Mouse (Mus musculus) liver, embryonic 16.5 days (tissue): Measurements from ENCODE around the gene Slc43a2. TPM values are rescaled to one million over a fixed set of nuclear protein-coding genes. Genes with fewer than 3 reads are reported as not detected.
A peak's percentile ranks its signal among the peaks of the same experiment; 100 is the strongest.

Experiments used
- ATAC-seq: fragments of 200-750 bp; cut with Nextera tagmentation; 2 replicates; pipeline ENCODE4 v1.8.0; 2017; ENCODE audit warnings: low read depth, mild to moderate bottlenecking, moderate number of reproducible peaks, moderate library complexity
- H3K27ac ChIP-seq: fragments of 300-500 bp; sonication (generic); 2 replicates; pipeline ENCODE4 v1.5.1; 2014; ENCODE audit warnings: mild to moderate bottlenecking, low read length
- H3K27me3 ChIP-seq: fragments of 300-500 bp; sonication (generic); 2 replicates; pipeline ENCODE4 v1.6.1; 2014; ENCODE audit warnings: low read depth, low read length, mixed read lengths; ENCODE audit not compliant: control insufficient read depth, insufficient read depth
- H3K36me3 ChIP-seq: fragments of 300-500 bp; sonication (generic); 2 replicates; pipeline ENCODE4 v1.6.1; 2014; ENCODE audit warnings: mild to moderate bottlenecking; ENCODE audit not compliant: control insufficient read depth, insufficient read depth
- H3K4me1 ChIP-seq: fragments of 300-500 bp; sonication (generic); 2 replicates; pipeline ENCODE4 v1.6.1; 2014; ENCODE audit warnings: low read depth, low read length, mixed read lengths; ENCODE audit not compliant: control insufficient read depth
- H3K4me2 ChIP-seq: fragments of 300-500 bp; sonication (generic); 2 replicates; pipeline ENCODE4 v1.6.1; 2014; ENCODE audit warnings: low read depth, low read length, mixed read lengths
- H3K4me3 ChIP-seq: fragments of 300-500 bp; sonication (generic); 2 replicates; pipeline ENCODE4 v1.5.1; 2014; ENCODE audit warnings: low read depth, mild to moderate bottlenecking, low read length
- H3K9ac ChIP-seq: fragments of 300-500 bp; sonication (generic); 2 replicates; pipeline ENCODE4 v1.6.1; 2014; ENCODE audit warnings: low read depth, low read length
- H3K9me3 ChIP-seq: fragments of 300-500 bp; sonication (generic); replicated peaks from 2 replicates; pipeline ENCODE4 v1.6.1; 2016; ENCODE audit warnings: low read length; ENCODE audit not compliant: control insufficient read depth
- WGBS: fragments of 180-500 bp; shearing (Covaris S2); extraction: QIAGEN DNeasy Blood & Tissue Kit; methylation state at CpG from one replicate; pipeline ENCODE4 v1.1.7; 2014; ENCODE audit not compliant: insufficient replicate concordance; 5-methylcytosine and 5-hydroxymethylcytosine counted together
- polyA plus RNA-seq: library from polyadenylated mRNA; unstranded; fragments of >200 nt; fragmentation: Nextera tagmentation; extraction: Ambion mirVana; gene quantifications from 2 replicates; pipeline ENCODE4 v1.2.1, GENCODE M21; 2015

Gene Slc43a2
- polyA plus RNA-seq, result 4.4 and 4.5 TPM in 2 replicates

- Histone ChIP-seq H3K4me1 (peaks cover 26% of the 10 kb centered on the region), H3K9me3 (no peaks in the 10 kb centered on the region), H3K4me2 (peak within 1 kb of the TSS; percentile 100), H3K4me3 (peak within 1 kb of the TSS; percentile 79), H3K27ac (peak within 1 kb of the TSS; percentile 88), H3K27me3 (peaks cover 11% of the 10 kb centered on the region), H3K36me3 (no peaks in the 10 kb centered on the region), H3K9ac (peak within 1 kb of the TSS; percentile 86)
- WGBS, result under 1% methylated on average over 62 of the region's 62 CpGs
- peak; percentile 84 for ATAC-seq
Measured at GRCm38 (mm10) chr11:75531469-75532242, at the start of gene Slc43a2. Slc43a2 (plus strand) TSS chr11:75531694.

- no peaks in the 10 kb centered on the region for H3K9me3 ChIP-seq
- 18% methylated on average over 3 of the region's 3 CpGs for WGBS
- H3K27ac ChIP-seq, result no peak overlapping the region
- no peak for ATAC-seq
- no peak overlapping the region for H3K4me2 ChIP-seq
- peaks cover 16% of the 10 kb centered on the region for H3K36me3 ChIP-seq
- no peak overlapping the region for H3K9ac ChIP-seq
- no peak overlapping the region for H3K4me3 ChIP-seq
- H3K4me1 ChIP-seq, result peaks cover 12% of the 10 kb centered on the region
- H3K27me3 ChIP-seq, result no peaks in the 10 kb centered on the region; the same call in none of the 2 replicates
Measured at GRCm38 (mm10) chr11:75486192-75486591, 45.3 kb upstream of the Slc43a2 start.

GRCm38 (mm10) chr11:75486601-75487285, 44.8 kb upstream of the Slc43a2 start, which contains the start of gene Prpf8:
Prpf8 (plus strand) TSS chr11:75486816.
- Histone ChIP-seq H3K4me1 (peaks cover 12% of the 10 kb centered on the region), H3K9me3 (no peaks in the 10 kb centered on the region), H3K9ac (peak within 1 kb of the TSS; percentile 93), H3K27me3 (no peaks in the 10 kb centered on the region; the same call in none of the 2 replicates), H3K27ac (peak within 1 kb of the TSS; percentile 68), H3K36me3 (peaks cover 22% of the 10 kb centered on the region), H3K4me3 (peak within 1 kb of the TSS; percentile 91), H3K4me2 (peak within 1 kb of the TSS; percentile 91)
- peak; percentile 100 for ATAC-seq
- whole genome bisulfite sequencing, result under 1% methylated on average over 52 of the region's 52 CpGs

- Histone ChIP-seq H3K4me3 (peak overlapping the region; percentile 91), H3K27ac (no peak overlapping the region), H3K9me3 (no peaks in the 10 kb centered on the region), H3K36me3 (peaks cover 29% of the 10 kb centered on the region), H3K27me3 (no peaks in the 10 kb centered on the region; the same call in none of the 2 replicates), H3K4me1 (peaks cover 12% of the 10 kb centered on the region), H3K4me2 (peak overlapping the region; percentile 91), H3K9ac (peak overlapping the region; percentile 93)
- ATAC-seq, result no peak
- 21% methylated on average over 6 of the region's 6 CpGs for WGBS
Measured at GRCm38 (mm10) chr11:75487496-75487895, 44.0 kb upstream of the Slc43a2 start.

GRCm38 (mm10) chr11:75494296-75495049, 37.0 kb upstream of the Slc43a2 start:
- Histone ChIP-seq H3K27ac (peak overlapping the region; percentile 64), H3K27me3 (no peaks in the 10 kb centered on the region), H3K4me3 (no peak overlapping the region), H3K9me3 (no peaks in the 10 kb centered on the region), H3K9ac (no peak overlapping the region), H3K4me2 (no peak overlapping the region), H3K36me3 (peaks cover 90% of the 10 kb centered on the region), H3K4me1 (no peaks in the 10 kb centered on the region; the same call in 1 of the 2 replicates)
- WGBS, result 83% methylated on average over 10 of the region's 10 CpGs
- ATAC-seq, result peak; percentile 68

GRCm38 (mm10) chr11:75498126-75498525, 33.4 kb upstream of the Slc43a2 start:
- peaks cover 90% of the 10 kb centered on the region for H3K36me3 ChIP-seq
- H3K4me2 ChIP-seq, result no peak overlapping the region
- no peak overlapping the region for H3K4me3 ChIP-seq
- no peak overlapping the region for H3K27ac ChIP-seq
- H3K27me3 ChIP-seq, result no peaks in the 10 kb centered on the region
- H3K9me3 ChIP-seq, result no peaks in the 10 kb centered on the region
- no peaks in the 10 kb centered on the region; the same call in 1 of the 2 replicates for H3K4me1 ChIP-seq
- ATAC-seq, result no peak; the same call in 1 of the 2 replicates
- 59% methylated on average over 1 of the region's 1 CpGs for WGBS
- H3K9ac ChIP-seq, result no peak overlapping the region

- Histone ChIP-seq H3K4me1 (peaks cover 23% of the 10 kb centered on the region), H3K27me3 (no peaks in the 10 kb centered on the region), H3K4me3 (no peak overlapping the region), H3K9ac (no peak overlapping the region), H3K9me3 (no peaks in the 10 kb centered on the region), H3K36me3 (peaks cover 50% of the 10 kb centered on the region), H3K27ac (no peak overlapping the region), H3K4me2 (no peak overlapping the region)
- no peak for ATAC-seq
- WGBS, result 86% methylated on average over 4 of the region's 4 CpGs
Measured at GRCm38 (mm10) chr11:75508162-75508561, 23.3 kb upstream of the Slc43a2 start.

GRCm38 (mm10) chr11:75508904-75509303, 22.6 kb upstream of the Slc43a2 start:
- Histone ChIP-seq H3K27me3 (no peaks in the 10 kb centered on the region), H3K27ac (peak overlapping the region; percentile 91), H3K4me1 (peaks cover 23% of the 10 kb centered on the region), H3K36me3 (peaks cover 44% of the 10 kb centered on the region), H3K4me2 (no peak overlapping the region), H3K4me3 (no peak overlapping the region), H3K9me3 (no peaks in the 10 kb centered on the region), H3K9ac (no peak overlapping the region)
- WGBS, result 68% methylated on average over 8 of the region's 8 CpGs
- ATAC-seq, result no peak
